Mouse (Mus musculus) C2C12 (cell line): ENCODE results near the gene Lypd6b.

ENCODE experiments used
- CEBPB ChIP-seq: IDR thresholded peaks from one replicate; pipeline ENCODE4 v1.6.1; 2011; ENCODE audit warnings: low read depth, mild to moderate bottlenecking, control low read depth, moderate library complexity
- CTCF ChIP-seq: IDR thresholded peaks from one replicate; pipeline ENCODE4 v1.5.1; 2011; ENCODE audit not compliant: control insufficient read depth, insufficient read depth, insufficient read length
- FOSL1 ChIP-seq: IDR thresholded peaks from one replicate; pipeline ENCODE4 v1.8.0; 2011; ENCODE audit warnings: mild to moderate bottlenecking, low read length; ENCODE audit not compliant: poor library complexity, insufficient read depth, severe bottlenecking
- MAX ChIP-seq: IDR thresholded peaks from one replicate; pipeline ENCODE4 v1.6.1; 2011; ENCODE audit warnings: mild to moderate bottlenecking, control low read depth
- MYOD1 ChIP-seq: IDR thresholded peaks from one replicate; pipeline ENCODE4 v1.6.1; 2011; ENCODE audit warnings: low read depth; ENCODE audit not compliant: control insufficient read depth, insufficient read length
- MYOG ChIP-seq: IDR thresholded peaks from one replicate; pipeline ENCODE4 v1.6.1; 2011; ENCODE audit not compliant: control insufficient read depth, insufficient read length; ENCODE audit errors: extremely low read depth
- USF1 ChIP-seq: IDR thresholded peaks from one replicate; pipeline ENCODE4 v1.6.1; 2011; ENCODE audit warnings: low read depth, mild to moderate bottlenecking, control low read depth, moderate library complexity

DNA sequence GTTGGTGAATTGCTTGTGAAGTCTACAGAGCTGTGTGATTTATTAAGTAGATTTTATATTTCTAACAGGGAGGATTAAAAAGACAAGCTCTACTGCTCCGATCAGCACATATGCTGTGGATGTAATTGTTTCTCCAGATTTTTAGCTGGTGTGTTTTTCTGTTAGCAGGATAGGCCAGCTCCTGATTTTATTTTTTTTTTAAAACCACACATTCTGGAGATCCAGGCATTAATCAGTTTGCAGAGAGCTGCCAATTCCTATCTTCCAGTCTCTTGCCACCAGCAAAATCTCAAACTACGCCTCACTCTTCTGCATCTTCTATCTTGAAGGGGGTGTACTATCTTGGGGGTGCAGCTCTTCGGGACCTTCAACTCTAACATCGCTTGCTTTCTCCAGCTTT, 130.6 kb downstream of the Lypd6b start:
- TF ChIP-seq CEBPB (no peak), CTCF (no peak), MYOD1 (no peak), FOSL1 (no peak), MYOG (no peak), USF1 (no peak), MAX (no peak)
